ENCODE assay signal across 8 mouse cellular contexts in the genomic region with DNA sequence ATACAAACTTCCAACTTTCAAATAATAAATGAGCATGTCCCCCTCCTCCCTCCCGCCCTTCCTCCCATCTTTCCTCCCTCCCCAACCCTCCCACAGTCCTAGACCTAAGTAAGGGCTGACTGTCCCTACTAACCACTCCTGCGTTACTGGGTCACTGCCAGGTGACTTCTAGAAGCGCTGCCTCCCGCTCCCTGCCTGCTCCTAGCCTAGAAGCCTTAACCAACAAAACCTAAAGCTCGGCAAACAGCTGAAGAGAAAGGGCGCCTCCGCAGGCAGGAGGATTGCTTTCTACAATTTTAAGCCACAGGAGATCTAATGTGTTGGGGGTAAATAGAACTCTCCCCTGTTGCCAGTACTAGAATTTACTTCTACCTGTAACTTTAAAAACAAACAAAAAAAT. TPM values are rescaled to one million over a fixed set of nuclear protein-coding genes. Genes with fewer than 3 reads are reported as not detected.
DNase-seq lines count a peak whose midpoint lies in the region; ATAC-seq lines count a peak whose summit lies in the region.

No protein-coding gene starts in this region.

- H3K27ac ChIP-seq in embryonic facial prominence, embryonic 13.5 days = 0 out of 2 replicates have a peak overlapping the region, but pooled peaks have one; percentile 93
- 0 out of 2 replicates have a peak overlapping the region, but pooled peaks have one; percentile 33 for H3K27ac ChIP-seq in lung, embryonic 16.5 days (ENCODE audit: low read length)

- peak overlapping the region; percentile 86 for H3K4me2 ChIP-seq in embryonic facial prominence, embryonic 13.5 days
- H3K4me2 ChIP-seq in lung, embryonic 16.5 days (ENCODE audit: low read depth, low read length) = peak overlapping the region; percentile 92

- 17% methylated on average over 7 of the region's 7 CpGs for WGBS in embryonic facial prominence, embryonic 13.5 days
- 10% methylated on average over 7 of the region's 7 CpGs for WGBS in lung, embryonic 16.5 days

- ATAC-seq in embryonic facial prominence, embryonic 13.5 days (ENCODE audit: insufficient number of reproducible peaks, insufficient read depth, low FRiP score, low TSS enrichment, low read depth) = no peak
- no peak for ATAC-seq in lung, embryonic 16.5 days (ENCODE audit: low read depth)
- no peak for ATAC-seq in megakaryocyte progenitor cell, adult 5-6 weeks (replicated peaks; ENCODE audit: poor library complexity)

- peak; percentile 32 for DNase-seq in urinary bladder, postnatal 14 days (ENCODE audit: low spot score)
- no peak for DNase-seq in urinary bladder, postnatal 4 days (ENCODE audit: low spot score in 2 of 2)
- peak; percentile 29 to 40 for DNase-seq in heart, postnatal 14 days
- peak; percentile 45 to 64 for DNase-seq in kidney, postnatal 36 days
- DNase-seq in retina, postnatal 1 day = peak; percentile 42

- H3K4me1 ChIP-seq in embryonic facial prominence, embryonic 13.5 days = peaks cover 11% of the 10 kb centered on the region; the same call in 1 of the 2 replicates
- H3K4me1 ChIP-seq in lung, embryonic 16.5 days (replicated peaks; ENCODE audit: control insufficient read depth, insufficient read depth, low read length) = peaks cover 10% of the 10 kb centered on the region; the same call in 1 of the 2 replicates

- peak overlapping the region; percentile 76 for H3K4me3 ChIP-seq in embryonic facial prominence, embryonic 13.5 days
- peak overlapping the region; percentile 74 for H3K4me3 ChIP-seq in lung, embryonic 16.5 days (ENCODE audit: low read length)

- H3K9me3 ChIP-seq in embryonic facial prominence, embryonic 13.5 days = no peaks in the 10 kb centered on the region
- H3K9me3 ChIP-seq in lung, embryonic 16.5 days (ENCODE audit: control insufficient read depth, low read length) = no peaks in the 10 kb centered on the region

- H3K36me3 ChIP-seq in embryonic facial prominence, embryonic 13.5 days = 0 out of 2 replicates have a peak, but pooled peaks cover 4% of the 10 kb centered on the region
- no peaks in the 10 kb centered on the region for H3K36me3 ChIP-seq in lung, embryonic 16.5 days (ENCODE audit: control insufficient read depth, insufficient read depth, low read length)

- H3K9ac ChIP-seq in embryonic facial prominence, embryonic 13.5 days = peak overlapping the region; percentile 87
- H3K9ac ChIP-seq in lung, embryonic 16.5 days (ENCODE audit: low read length) = peak overlapping the region; percentile 49; the same call in 1 of the 2 replicates

- peaks cover 14% of the 10 kb centered on the region; the same call in 1 of the 2 replicates for H3K27me3 ChIP-seq in embryonic facial prominence, embryonic 13.5 days
- 0 out of 2 replicates have a peak, but pooled peaks cover 2% of the 10 kb centered on the region for H3K27me3 ChIP-seq in lung, embryonic 16.5 days (ENCODE audit: control insufficient read depth, insufficient read depth, low read depth, low read length)

- intact Hi-C loops in heart, postnatal 14 days (cut with DNase I) = loop anchor here (5.0 to 10.0 kb wide), 4 partner anchors 73 to 796 kb away; no protein-coding TSS in a partner anchor

RNA-seq across cellular contexts. Expression of a gene that starts 2.0 kb away (rescaled TPM):
- polyA plus RNA-seq in embryonic facial prominence, embryonic 13.5 days (2015; fragmentation: Nextera tagmentation; extraction: Ambion mirVana) = 34.8 and 42.7 TPM in 2 replicates
- 10 to 100 TPM; 29.7 to 29.8 TPM for total RNA-seq in heart, postnatal 14 days (2021)
- polyA plus RNA-seq in lung, embryonic 16.5 days (2015; fragmentation: Nextera tagmentation; extraction: Ambion mirVana) = 6.7 and 7.1 TPM in 2 replicates
- total RNA-seq in megakaryocyte progenitor cell, adult 5-6 weeks (2015) = 89.3 and 112 TPM in 2 replicates
- 63.1 and 66.4 TPM in 2 replicates for total RNA-seq in megakaryocyte progenitor cell, adult 5-6 weeks (2017)

Comparison
In these comparisons a context has a peak if more than half of its experiments do, and no peak if none do; other contexts are left out.
1. DNase-seq: peak in urinary bladder, postnatal 14 days (single experiment), heart, postnatal 14 days (2 of 2), kidney, postnatal 36 days (2 of 2) and retina, postnatal 1 day (single experiment); none in urinary bladder, postnatal 4 days (0 of 2).